Mouse (Mus musculus) 3T3-L1 (cell line): ENCODE results near the gene Tmem126a.

Source experiments
- DNase-seq: peaks from one replicate; pipeline ENCODE4 v3.0.0-alpha.2; 2015; ENCODE audit warnings: low read depth, low spot score

The Tmem126a gene

GRCm38 (mm10) chr7:90456845-90457468, at the start of gene Tmem126a:
Tmem126a (minus strand) TSS chr7:90457229.
- DNase-seq = peak; percentile 96

- no peak for DNase-seq
Observed at GRCm38 (mm10) chr7:90482607-90483006, 25.6 kb upstream of the Tmem126a start.

GRCm38 (mm10) chr7:90476313-90477245, 19.6 kb upstream of the Tmem126a start, which contains the start of gene Dlg2:
Dlg2 (plus strand) TSS chr7:90476672.
- DNase-seq = no peak

GRCm38 (mm10) chr7:90475793-90476312, 18.8 kb upstream of the Tmem126a start, which contains the start of gene Tmem126b:
Tmem126b (minus strand) TSS chr7:90476001.
- DNase-seq = peak; percentile 96

- DNase-seq = no peak
Observed at GRCm38 (mm10) chr7:90473511-90473910, 16.5 kb upstream of the Tmem126a start.

- DNase-seq = no peak
Observed at GRCm38 (mm10) chr7:90461441-90461840, 4.4 kb upstream of the Tmem126a start.

GRCm38 (mm10) chr7:90460930-90461329, 3.9 kb upstream of the Tmem126a start:
- DNase-seq = no peak

GRCm38 (mm10) chr7:90460330-90460729, 3.3 kb upstream of the Tmem126a start:
- DNase-seq = peak; percentile 16

GRCm38 (mm10) chr7:90457517-90457916, 488 bp upstream of the Tmem126a start:
- peak; percentile 68 for DNase-seq

GRCm38 (mm10) chr7:90456149-90456844, 732 bp downstream of the Tmem126a start:
- peak; percentile 45 for DNase-seq

GRCm38 (mm10) chr7:90444206-90444605, 12.8 kb downstream of the Tmem126a start:
- DNase-seq = peak; percentile 42

GRCm38 (mm10) chr7:90443101-90444091, 13.6 kb downstream of the Tmem126a start:
- DNase-seq = peak; percentile 53

GRCm38 (mm10) chr7:90442518-90443080, 14.4 kb downstream of the Tmem126a start, which contains the start of gene Crebzf:
Crebzf (plus strand) TSS chr7:90442729.
- peak; percentile 98 for DNase-seq

- DNase-seq = peak; percentile 17
Observed at GRCm38 (mm10) chr7:90442070-90442469, 15.0 kb downstream of the Tmem126a start.

- no peak for DNase-seq
Observed at GRCm38 (mm10) chr7:90440044-90440443, 17.0 kb downstream of the Tmem126a start.

- DNase-seq = no peak
Observed at GRCm38 (mm10) chr7:90432221-90432620, 24.8 kb downstream of the Tmem126a start.

GRCm38 (mm10) chr7:90427006-90427405, 30.0 kb downstream of the Tmem126a start:
- DNase-seq = no peak

- DNase-seq = peak; percentile 97
Observed at GRCm38 (mm10) chr7:90426020-90427001, 30.7 kb downstream of the Tmem126a start, which contains the start of gene Ccdc89. Ccdc89 (plus strand) TSS chr7:90426577.

GRCm38 (mm10) chr7:90409934-90410333, 47.1 kb downstream of the Tmem126a start:
- DNase-seq = peak; percentile 84
